Mouse (Mus musculus) myocyte (in vitro differentiated cells): Measurements from ENCODE around the gene Nsd1. TPM values are rescaled to one million over a fixed set of nuclear protein-coding genes. Genes with fewer than 3 reads are reported as not detected.
A peak's percentile ranks its signal among the peaks of the same experiment; 100 is the strongest.

ENCODE experiments used
- H3K27me3 ChIP-seq: one replicate; pipeline ENCODE4 v1.6.1; 2011; ENCODE audit not compliant: control insufficient read depth, insufficient read depth, insufficient read length
- H3K36me3 ChIP-seq: one replicate; pipeline ENCODE4 v1.6.1; 2011; ENCODE audit not compliant: control insufficient read depth, insufficient read depth
- H3K4me2 ChIP-seq: one replicate; pipeline ENCODE4 v1.6.1; 2011; ENCODE audit warnings: low read depth, control low read depth
- H3K4me3 ChIP-seq: one replicate; pipeline ENCODE4 v1.5.1; 2011; ENCODE audit warnings: mild to moderate bottlenecking, control low read depth, moderate library complexity
- H3K79me2 ChIP-seq: one replicate; pipeline ENCODE4 v1.6.1; 2011; ENCODE audit not compliant: control insufficient read depth, insufficient read depth
- H3ac ChIP-seq: one replicate; pipeline ENCODE4 v1.6.1; 2011; ENCODE audit not compliant: control insufficient read depth, insufficient read length
- CEBPB ChIP-seq: IDR thresholded peaks from 2 replicates; pipeline ENCODE4 v1.6.1; 2011; ENCODE audit warnings: mild to moderate bottlenecking, moderate library complexity; ENCODE audit not compliant: poor library complexity, insufficient read depth, severe bottlenecking
- E2F4 ChIP-seq: IDR thresholded peaks from one replicate; pipeline ENCODE4 v1.6.1; 2011; ENCODE audit warnings: mild to moderate bottlenecking, control low read depth, moderate library complexity; ENCODE audit not compliant: insufficient read depth
- MAX ChIP-seq: IDR thresholded peaks from one replicate; pipeline ENCODE4 v1.6.1; 2011; ENCODE audit warnings: low read depth, mild to moderate bottlenecking, control low read depth
- MYOD1 ChIP-seq, 3 experiments: IDR thresholded peaks; one replicate each; pipeline ENCODE4 v1.6.1; 2011; ENCODE audit warnings: control low read depth in 2 of 3, low read depth in 2 of 3, mild to moderate bottlenecking in 2 of 3, moderate library complexity in 1 of 3; ENCODE audit not compliant: insufficient read length in 2 of 3, control insufficient read depth in 1 of 3
- MYOG ChIP-seq, 3 experiments: IDR thresholded peaks; one replicate each; pipeline ENCODE4 v1.6.1; 2011; ENCODE audit warnings: control low read depth in 2 of 3, low read depth in 2 of 3, mild to moderate bottlenecking in 2 of 3; ENCODE audit not compliant: insufficient read length in 2 of 3, control insufficient read depth in 1 of 3, insufficient read depth in 1 of 3
- POLR2A ChIP-seq: IDR thresholded peaks from one replicate; pipeline ENCODE4 v1.6.1; 2011; ENCODE audit warnings: low read depth, mild to moderate bottlenecking, control low read depth, moderate library complexity; ENCODE audit not compliant: insufficient read length
- POLR2AphosphoS2 ChIP-seq: IDR thresholded peaks from one replicate; pipeline ENCODE4 v1.6.1; 2011; ENCODE audit warnings: low read depth, control low read depth; ENCODE audit not compliant: insufficient read length
- REST ChIP-seq: IDR thresholded peaks from one replicate; pipeline ENCODE4 v1.6.1; 2011; ENCODE audit warnings: mild to moderate bottlenecking, control low read depth, moderate library complexity; ENCODE audit not compliant: insufficient read depth, insufficient read length
- SRF ChIP-seq: IDR thresholded peaks from one replicate; pipeline ENCODE4 v1.6.1; 2011; ENCODE audit warnings: low read depth; ENCODE audit not compliant: control insufficient read depth, insufficient read length
- TCF12 ChIP-seq: IDR thresholded peaks from one replicate; pipeline ENCODE4 v1.6.1; 2011; ENCODE audit warnings: mild to moderate bottlenecking, control low read depth; ENCODE audit not compliant: poor library complexity, insufficient read depth, severe bottlenecking
- TCF3 ChIP-seq: IDR thresholded peaks from one replicate; pipeline ENCODE4 v1.6.1; 2011; ENCODE audit warnings: low read depth, control low read depth; ENCODE audit not compliant: insufficient read length
- USF1 ChIP-seq: IDR thresholded peaks from one replicate; pipeline ENCODE4 v1.6.1; 2011; ENCODE audit warnings: low read depth, mild to moderate bottlenecking, control low read depth, moderate library complexity
- polyA plus RNA-seq: library from polyadenylated mRNA; unstranded; fragments of >200 nt; fragmentation: generic; extraction: Trizol; gene quantifications from one replicate; pipeline ENCODE4 v1.2.1, GENCODE M21; 2012; ENCODE audit warnings: missing spikeins

Nsd1 gene
- polyA plus RNA-seq, 1 experiment: 10.2 TPM

- Histone ChIP-seq H3K4me2 (peak overlapping the region; percentile 95), H3K4me3 (peak overlapping the region; percentile 61)
These were observed 3.0 kb downstream of the Nsd1 start for GRCm38 (mm10) chr13:55212361-55213137.

GRCm38 (mm10) chr13:55213138-55213806, 3.7 kb downstream of the Nsd1 start:
- Histone ChIP-seq H3K27me3 (no peaks in the 10 kb centered on the region), H3K36me3 (peaks cover 17% of the 10 kb centered on the region), H3K4me3 (peak overlapping the region; percentile 61), H3K4me2 (peak overlapping the region; percentile 95), H3ac (peak overlapping the region; percentile 94), H3K79me2 (peaks cover 47% of the 10 kb centered on the region)
- TF ChIP-seq USF1: no peak
- TF ChIP-seq TCF3: no peak
- TF ChIP-seq TCF12: no peak
- TF ChIP-seq SRF: no peak
- TF ChIP-seq REST: no peak
- TF ChIP-seq E2F4: no peak
- TF ChIP-seq CEBPB: no peak
- TF ChIP-seq POLR2AphosphoS2: no peak
- no peak for TF ChIP-seq MYOD1 (IDR thresholded peaks at IDR 0.05; ENCODE audit: control insufficient read depth in 1 of 3, insufficient read length in 2 of 3, low read depth in 2 of 3)
- no peak for TF ChIP-seq MYOG (IDR thresholded peaks at IDR 0.05; ENCODE audit: control insufficient read depth in 1 of 3, insufficient read depth in 1 of 3, insufficient read length in 2 of 3, low read depth in 2 of 3)
- TF ChIP-seq POLR2A: no peak

More at GRCm38 (mm10) chr13:55212361-55213137, 3.0 kb downstream of the Nsd1 start:
- peak overlapping the region; percentile 94 for H3ac ChIP-seq
- peak; percentile 65 for TF ChIP-seq POLR2A
- TF ChIP-seq MYOG (IDR thresholded peaks at IDR 0.05; ENCODE audit: control insufficient read depth in 1 of 3, insufficient read depth in 1 of 3, insufficient read length in 2 of 3, low read depth in 2 of 3): peak in 2 of 3 experiments; percentile 58 to 66
- TF ChIP-seq POLR2AphosphoS2: peak; percentile 57
- TF ChIP-seq MYOD1 (IDR thresholded peaks at IDR 0.05; ENCODE audit: control insufficient read depth in 1 of 3, insufficient read length in 2 of 3, low read depth in 2 of 3): peak in 2 of 3 experiments; percentile 60 to 70
- no peak for TF ChIP-seq E2F4
- peaks cover 40% of the 10 kb centered on the region for H3K79me2 ChIP-seq
- no peaks in the 10 kb centered on the region for H3K27me3 ChIP-seq
- H3K36me3 ChIP-seq: peaks cover 10% of the 10 kb centered on the region

GRCm38 (mm10) chr13:55224364-55224763, 14.8 kb downstream of the Nsd1 start:
- Histone ChIP-seq H3K27me3 (no peaks in the 10 kb centered on the region), H3K4me3 (no peak overlapping the region), H3K36me3 (peaks cover 43% of the 10 kb centered on the region), H3K4me2 (no peak overlapping the region), H3ac (no peak overlapping the region), H3K79me2 (peaks cover 11% of the 10 kb centered on the region)
- TF ChIP-seq MYOG (IDR thresholded peaks at IDR 0.05; ENCODE audit: control insufficient read depth in 1 of 3, insufficient read depth in 1 of 3, insufficient read length in 2 of 3, low read depth in 2 of 3) (no peak), E2F4 (no peak), REST (no peak), POLR2AphosphoS2 (no peak), SRF (no peak), POLR2A (no peak)

GRCm38 (mm10) chr13:55230701-55231100, 21.1 kb downstream of the Nsd1 start:
- TF ChIP-seq USF1 (no peak), CEBPB (no peak), MAX (no peak), POLR2A (no peak), TCF3 (no peak), MYOG (IDR thresholded peaks at IDR 0.05; ENCODE audit: control insufficient read depth in 1 of 3, insufficient read depth in 1 of 3, insufficient read length in 2 of 3, low read depth in 2 of 3) (no peak), E2F4 (no peak), TCF12 (no peak), REST (no peak), POLR2AphosphoS2 (no peak), SRF (no peak), MYOD1 (IDR thresholded peaks at IDR 0.05; ENCODE audit: control insufficient read depth in 1 of 3, insufficient read length in 2 of 3, low read depth in 2 of 3) (no peak)
- H3ac ChIP-seq: no peak overlapping the region
- peaks cover 21% of the 10 kb centered on the region for H3K79me2 ChIP-seq
- H3K36me3 ChIP-seq: peaks cover 28% of the 10 kb centered on the region
- H3K4me3 ChIP-seq: no peak overlapping the region
- H3K4me2 ChIP-seq: no peak overlapping the region
- no peaks in the 10 kb centered on the region for H3K27me3 ChIP-seq

GRCm38 (mm10) chr13:55243205-55243604, 33.6 kb downstream of the Nsd1 start:
- Histone ChIP-seq H3K4me2 (no peak overlapping the region), H3ac (no peak overlapping the region), H3K79me2 (no peaks in the 10 kb centered on the region), H3K27me3 (no peaks in the 10 kb centered on the region), H3K36me3 (peaks cover 41% of the 10 kb centered on the region), H3K4me3 (no peak overlapping the region)
- TF ChIP-seq POLR2AphosphoS2: no peak
- TF ChIP-seq POLR2A: no peak
- no peak for TF ChIP-seq CEBPB
- no peak for TF ChIP-seq E2F4
